Mouse (Mus musculus) R1 (cell line): ENCODE measurements around the gene Cdc5l.
"Not testable (repeated sequence)": the region's sequence is repeated elsewhere in the genome, so short reads cannot be mapped to it uniquely, and the experiment has no call there.

Source experiments
- DNase-seq: peaks from one replicate; pipeline ENCODE4 v3.0.0-alpha.2; 2018; ENCODE audit warnings: low read depth, low spot score

Cdc5l gene

GRCm38 (mm10) chr17:45445923-45446322 is 12.4 kb upstream of the Cdc5l start:
- DNase-seq = no peak

GRCm38 (mm10) chr17:45434262-45434590 is 689 bp upstream of the Cdc5l start:
- DNase-seq = no peak

DNA sequence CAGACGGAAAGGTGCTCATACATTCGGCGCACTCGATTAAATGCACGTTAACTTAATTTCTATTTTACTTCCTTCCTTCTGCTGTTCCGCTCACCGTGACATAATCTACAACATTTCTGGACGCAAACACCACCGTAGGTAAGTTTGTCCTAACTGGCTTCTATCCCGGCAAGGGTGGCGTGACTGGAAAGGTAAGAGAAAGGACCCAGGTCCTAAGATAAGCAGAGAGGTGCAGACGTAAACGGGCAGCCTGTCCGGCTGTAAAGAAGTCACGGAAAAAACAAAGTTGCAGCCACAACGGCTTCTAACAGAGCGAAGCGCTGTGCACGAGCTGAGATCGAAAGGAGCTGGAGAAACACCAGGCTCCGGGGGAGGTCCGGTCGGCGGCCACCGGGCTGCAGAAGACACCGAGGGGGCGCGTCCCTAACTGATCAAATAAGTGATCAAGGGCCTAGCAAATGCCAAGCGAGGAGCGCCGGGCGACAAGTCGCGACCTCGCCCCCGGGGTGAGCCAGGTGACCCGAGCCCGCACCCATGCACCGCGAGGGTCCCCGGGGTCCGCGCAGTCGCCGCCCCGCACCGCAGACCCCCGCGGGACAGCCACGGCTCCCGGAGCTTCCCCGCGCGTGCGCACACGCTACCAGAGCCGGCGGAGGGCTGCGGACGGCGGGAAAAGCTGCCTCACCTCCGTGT is 685 bp downstream of the Cdc5l start:
- peak; percentile 61 for DNase-seq

- no peak for DNase-seq
Measured at GRCm38 (mm10) chr17:45432007-45432406, 1.5 kb downstream of the Cdc5l start.

DNA sequence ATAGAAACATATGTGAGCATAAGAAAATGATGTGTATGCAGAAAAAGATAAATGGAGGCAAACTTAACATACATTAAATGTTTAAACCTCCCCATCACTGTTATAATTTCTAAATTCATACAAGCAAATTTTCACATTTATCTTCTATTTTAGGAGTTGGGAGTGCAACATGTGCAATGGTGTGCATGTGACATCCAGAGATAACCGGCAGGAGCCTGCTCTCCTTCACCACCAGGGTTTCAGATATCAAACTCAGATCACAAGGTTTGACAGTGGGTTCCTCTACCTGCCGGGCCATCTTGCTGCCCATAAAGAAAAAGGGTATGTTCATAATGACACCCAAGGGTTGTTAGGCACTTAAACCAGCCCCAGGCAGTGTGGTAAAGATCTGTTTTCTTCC is 16.1 kb downstream of the Cdc5l start:
- no peak for DNase-seq

- not testable (repeated sequence) for DNase-seq
Measured at GRCm38 (mm10) chr17:45411617-45412016, 21.9 kb downstream of the Cdc5l start.

GRCm38 (mm10) chr17:45408719-45409118 is 24.8 kb downstream of the Cdc5l start:
- no peak for DNase-seq

DNA sequence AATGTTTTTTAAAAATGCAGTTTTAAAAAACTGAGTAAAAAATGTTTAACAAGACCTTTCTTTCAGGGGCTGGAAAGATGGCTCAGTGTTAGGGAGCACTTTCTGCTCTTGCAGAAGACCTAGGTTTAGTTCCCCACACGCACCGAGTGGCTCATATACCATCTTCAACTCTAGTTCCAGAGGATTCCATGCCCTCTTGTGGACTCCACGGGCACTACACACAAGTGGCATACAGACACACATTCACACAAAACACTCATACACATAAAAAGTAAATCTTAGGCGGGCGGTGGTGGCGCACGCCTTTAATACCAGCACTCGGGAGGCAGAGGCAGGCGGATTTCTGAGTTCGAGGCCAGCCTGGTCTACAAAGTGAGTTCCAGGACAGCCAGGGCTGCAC is 27.3 kb downstream of the Cdc5l start:
- peak; percentile 81 for DNase-seq

- peak; percentile 71 for DNase-seq
Measured at GRCm38 (mm10) chr17:45403207-45403606, 30.3 kb downstream of the Cdc5l start.

GRCm38 (mm10) chr17:45402601-45403000 is 30.9 kb downstream of the Cdc5l start:
- DNase-seq = no peak

DNA sequence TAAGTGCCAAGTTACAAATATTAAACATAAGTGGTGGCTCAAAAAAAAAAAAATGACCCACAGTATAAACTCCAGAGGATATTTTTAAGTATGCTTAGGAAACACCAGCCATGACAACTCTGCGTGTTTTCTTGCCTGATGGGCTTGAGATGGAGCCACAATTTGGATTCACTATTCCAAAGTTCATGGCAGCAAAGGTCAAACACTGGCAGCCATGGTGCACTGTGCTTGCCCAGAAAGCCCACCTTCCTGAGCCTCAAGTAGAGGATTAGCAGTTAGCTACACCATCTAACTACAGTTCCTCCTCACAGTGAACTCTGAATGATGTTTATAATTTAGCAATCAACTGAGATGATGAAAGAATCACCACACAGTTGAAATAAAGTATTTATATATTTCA is 31.4 kb downstream of the Cdc5l start:
- no peak for DNase-seq

DNA sequence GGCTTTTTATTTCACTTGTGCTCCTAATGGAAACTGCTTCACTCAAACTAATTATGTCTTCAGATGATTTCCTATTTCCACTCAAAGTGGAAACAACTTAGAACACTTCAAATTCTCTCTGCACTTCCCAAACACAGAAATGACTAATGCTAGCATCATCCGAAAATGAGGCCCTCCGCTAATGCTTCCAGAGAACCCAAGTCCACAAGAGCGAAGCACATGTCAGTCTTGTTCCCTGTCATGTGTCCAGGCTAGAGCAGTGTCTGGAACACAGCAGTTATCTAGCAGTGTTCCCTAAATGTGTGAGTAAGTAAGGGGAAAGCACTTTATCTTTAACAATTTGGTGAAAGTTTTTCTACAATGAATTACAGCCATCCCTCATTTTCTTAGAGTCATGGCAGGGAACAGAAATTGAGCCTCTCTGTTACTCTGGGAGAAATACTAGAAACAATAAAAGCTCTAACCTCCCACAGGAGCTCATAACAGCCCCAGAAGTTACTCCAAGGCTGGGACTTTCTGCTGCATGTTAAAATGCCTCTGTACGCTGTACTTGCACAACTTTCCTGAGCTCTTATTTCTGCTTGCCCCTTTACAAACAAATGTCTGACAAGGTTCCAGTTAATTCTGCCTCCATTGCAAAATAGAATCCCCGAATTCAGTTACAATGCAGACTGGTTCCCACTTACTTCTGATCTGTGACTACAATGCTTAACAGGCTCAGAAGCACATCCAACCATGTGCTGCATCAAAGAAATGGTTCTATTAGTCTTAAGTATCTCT is 32.2 kb downstream of the Cdc5l start:
- DNase-seq = no peak

DNA sequence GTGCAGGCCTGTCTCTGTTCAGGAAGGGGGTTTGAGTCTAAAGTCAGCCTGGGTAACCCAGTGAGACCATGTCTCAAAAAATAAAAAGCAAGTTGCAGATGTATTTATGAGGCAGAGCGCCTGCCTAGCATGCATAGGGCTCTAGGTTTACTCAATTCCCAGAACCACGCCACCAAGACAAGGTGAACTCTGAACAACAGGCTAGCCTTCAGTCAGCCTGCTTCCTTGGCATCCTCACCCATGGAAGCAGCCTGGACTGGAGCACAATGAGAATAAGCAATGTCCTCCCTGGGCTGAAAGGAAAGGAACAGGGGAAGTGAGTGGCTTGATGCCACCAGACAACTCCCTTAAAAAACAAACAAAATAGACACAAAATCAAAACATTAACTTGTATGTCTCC is 35.5 kb downstream of the Cdc5l start:
- DNase-seq = no peak

DNA sequence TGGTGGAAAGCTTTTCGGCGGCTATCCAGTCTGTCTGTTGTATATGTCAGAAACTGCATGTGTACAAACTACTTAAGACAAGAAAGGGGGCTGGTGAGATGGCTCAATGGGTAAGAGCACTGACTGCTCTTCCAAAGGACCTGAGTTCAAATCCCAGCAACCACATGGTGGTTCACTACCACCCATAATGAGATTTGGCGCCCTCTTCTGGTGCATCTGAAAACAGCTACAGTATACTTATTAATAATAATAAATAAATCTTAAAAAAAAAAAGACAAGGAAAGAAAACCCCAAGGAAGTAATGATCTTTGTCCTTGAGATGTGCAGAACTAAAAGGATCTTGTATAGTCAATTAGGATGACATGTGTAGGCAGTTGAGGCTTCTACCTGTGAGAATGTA is 36.0 kb downstream of the Cdc5l start:
- DNase-seq = no peak

DNA sequence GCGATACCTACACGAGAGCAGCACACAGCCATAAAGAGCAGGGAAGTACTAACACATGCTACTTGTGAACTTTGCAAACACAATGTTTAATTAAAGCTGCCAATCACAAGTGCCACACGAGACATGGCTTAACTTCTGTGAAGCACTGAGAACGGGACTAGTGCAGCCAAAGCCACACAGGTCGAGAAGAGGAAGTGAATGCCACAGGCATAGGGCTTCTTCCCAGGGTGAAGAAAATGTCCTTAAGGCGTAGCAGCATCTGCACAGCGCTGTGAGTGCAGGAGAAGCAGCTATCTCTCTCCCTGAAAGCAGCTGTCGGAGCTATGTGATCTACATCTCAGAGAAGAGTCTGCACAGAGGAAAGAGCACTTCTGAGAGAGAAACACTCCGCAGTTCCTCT is 38.9 kb downstream of the Cdc5l start:
- no peak for DNase-seq

GRCm38 (mm10) chr17:45393765-45394164 is 39.8 kb downstream of the Cdc5l start:
- DNase-seq = no peak

GRCm38 (mm10) chr17:45389896-45390295 is 43.6 kb downstream of the Cdc5l start:
- no peak for DNase-seq

DNA sequence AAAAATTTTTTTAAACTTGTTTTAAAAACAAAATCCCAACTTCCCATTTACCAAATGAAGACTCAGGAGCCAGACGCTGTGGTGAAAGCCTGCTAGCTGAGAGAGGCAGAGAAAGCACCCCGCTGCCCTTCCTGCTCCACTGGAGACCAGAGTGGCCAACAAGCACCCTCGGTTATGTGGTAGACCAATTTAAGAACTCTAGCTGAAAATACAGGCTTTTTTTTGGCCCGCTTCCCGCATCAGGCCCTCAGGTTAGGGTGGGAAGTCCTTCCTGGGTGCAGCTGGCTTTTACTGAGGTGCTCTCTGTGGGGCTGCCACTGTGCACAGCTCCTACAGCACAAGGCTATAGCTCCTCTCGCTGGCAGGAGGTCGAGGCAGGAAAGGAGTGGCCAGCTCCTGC is 46.6 kb downstream of the Cdc5l start:
- DNase-seq = no peak

- no peak for DNase-seq
Measured at GRCm38 (mm10) chr17:45383305-45383704, 50.2 kb downstream of the Cdc5l start.

DNA sequence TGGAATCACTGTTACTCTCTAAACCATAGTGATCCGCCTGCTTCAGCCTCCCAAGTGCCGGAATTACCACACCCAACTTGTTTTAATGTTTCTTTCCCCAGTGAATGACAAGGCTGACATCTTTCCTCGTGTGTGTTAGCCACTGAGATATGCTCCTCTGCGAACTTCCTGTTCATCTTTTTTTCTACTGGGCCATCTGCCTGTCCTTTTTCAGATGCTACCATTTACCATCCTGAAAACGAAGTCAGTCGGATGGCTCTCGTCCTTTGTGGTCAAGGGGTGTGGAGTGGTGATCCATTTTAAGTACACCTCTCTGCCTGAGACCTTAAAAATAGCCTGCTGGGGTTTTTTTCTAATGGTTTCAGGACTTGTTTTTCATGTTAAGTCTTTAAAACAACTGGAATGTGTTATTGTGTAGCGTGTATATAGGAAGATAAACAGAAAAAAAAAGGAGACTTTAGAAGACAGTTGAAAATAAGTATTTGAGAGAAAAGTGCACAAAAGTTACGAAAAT is 54.2 kb downstream of the Cdc5l start:
- no peak for DNase-seq

DNA sequence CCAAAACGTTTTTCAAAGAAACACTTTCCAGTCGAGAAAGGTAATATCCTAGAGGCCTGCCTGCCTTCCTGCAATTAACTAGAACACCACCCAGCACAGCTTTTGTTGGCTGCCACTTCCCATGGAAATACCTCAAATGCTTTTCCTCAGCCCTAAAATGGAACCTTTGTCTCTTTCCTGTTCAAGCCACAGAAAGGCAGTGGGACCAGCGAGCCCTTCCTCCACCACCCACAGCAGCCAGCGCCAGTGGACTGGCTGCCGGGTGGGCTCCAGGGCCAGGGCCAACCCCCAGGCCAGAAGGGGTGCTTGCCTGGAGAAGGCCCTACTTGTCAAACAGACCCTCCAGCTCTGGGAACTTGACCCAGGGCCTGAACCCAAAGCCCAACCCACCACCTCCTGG is 56.2 kb downstream of the Cdc5l start:
- no peak for DNase-seq

DNA sequence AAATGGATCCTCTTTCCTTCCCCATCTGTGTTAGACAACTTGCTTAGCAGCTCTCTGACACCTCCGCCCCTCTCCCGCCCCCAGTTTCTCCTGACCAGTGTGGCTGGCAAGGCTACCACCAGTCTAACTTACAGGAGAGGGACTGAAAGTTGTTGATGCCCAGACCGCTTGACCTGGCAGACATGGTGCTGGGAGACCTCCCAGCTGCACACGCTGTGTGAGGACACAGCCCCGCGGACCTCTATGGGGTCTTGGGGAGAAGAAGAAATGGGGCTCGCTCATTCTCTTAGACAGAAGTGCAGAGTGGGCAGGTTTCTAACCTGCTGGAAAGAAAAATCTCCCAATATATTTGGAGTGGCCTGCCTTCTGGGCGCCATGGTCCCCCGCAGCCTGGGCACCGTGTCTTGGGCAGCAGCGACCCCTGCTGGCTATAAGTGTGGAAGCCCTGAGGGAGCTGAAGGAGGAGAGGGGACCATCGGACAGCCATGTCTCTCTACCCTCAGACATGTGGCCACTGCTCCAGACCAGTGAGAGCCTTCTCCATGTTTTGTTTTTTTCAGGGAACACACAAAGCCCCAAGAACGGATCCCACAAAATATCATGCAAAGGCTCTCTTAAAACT is 59.4 kb downstream of the Cdc5l start:
- DNase-seq = peak; percentile 67

- DNase-seq = no peak
Measured at GRCm38 (mm10) chr17:45371042-45371441, 62.5 kb downstream of the Cdc5l start.
